Mouse (Mus musculus) ES-E14 (cell line): ENCODE measurements around the gene Ociad1. TPM values are rescaled to one million over a fixed set of nuclear protein-coding genes. Genes with fewer than 3 reads are reported as not detected.

Experiments
- DNase-seq: peaks from one replicate; pipeline ENCODE4 v3.0.0-alpha.2; 2013; ENCODE audit warnings: low read depth, low spot score
- H3K27ac ChIP-seq: 2 replicates; pipeline ENCODE4 v1.5.1; 2012; ENCODE audit warnings: low read depth, mild to moderate bottlenecking, low read length, moderate library complexity, mixed read lengths; ENCODE audit not compliant: poor library complexity, insufficient read depth, severe bottlenecking
- H3K36me3 ChIP-seq: 2 replicates; pipeline ENCODE4 v1.6.1; 2012; ENCODE audit warnings: mild to moderate bottlenecking, low read length, moderate library complexity, mixed read lengths; ENCODE audit not compliant: control insufficient read depth, poor library complexity, insufficient read depth, severe bottlenecking
- H3K4me1 ChIP-seq, 2 experiments: fragments of 150-350 bp in 1 of 2; sonication (generic) in 1 of 2; 2 replicates each; pipeline ENCODE4 v1.6.1; 2012; ENCODE audit warnings: low read length in 2 of 2, mild to moderate bottlenecking in 1 of 2, mixed read lengths in 1 of 2; ENCODE audit not compliant: control insufficient read depth in 2 of 2, insufficient read depth in 2 of 2, poor library complexity in 1 of 2
- H3K4me3 ChIP-seq, 2 experiments: fragments of 150-350 bp in 1 of 2; sonication (generic) in 1 of 2; 2 replicates each; pipeline ENCODE4 v1.5.1; 2012; ENCODE audit warnings: low read length in 2 of 2, low read depth in 1 of 2, mild to moderate bottlenecking in 1 of 2, mixed read lengths in 1 of 2; ENCODE audit not compliant: insufficient read depth in 1 of 2, poor library complexity in 1 of 2, severe bottlenecking in 1 of 2
- H3K9ac ChIP-seq: 2 replicates; pipeline ENCODE4 v1.6.1; 2012; ENCODE audit warnings: low read depth, mild to moderate bottlenecking, low read length, mixed read lengths; ENCODE audit not compliant: poor library complexity, insufficient read depth, severe bottlenecking
- H3K9me3 ChIP-seq: fragments of 150-350 bp; sonication (generic); 2 replicates; pipeline ENCODE4 v1.6.1; 2012; ENCODE audit warnings: low read depth, mild to moderate bottlenecking, low read length; ENCODE audit not compliant: control insufficient read depth, insufficient read depth
- CHD2 ChIP-seq: IDR thresholded peaks from 2 replicates; pipeline ENCODE4 v1.6.1; 2014; ENCODE audit warnings: mild to moderate bottlenecking, low read depth, low read length, inconsistent platforms
- HCFC1 ChIP-seq: IDR thresholded peaks from 2 replicates; pipeline ENCODE4 v1.6.1; 2012; ENCODE audit warnings: low read length, inconsistent platforms, borderline replicate concordance; ENCODE audit not compliant: insufficient read depth
- MAFK ChIP-seq: IDR thresholded peaks from 2 replicates; pipeline ENCODE4 v1.6.1; 2014; ENCODE audit warnings: mild to moderate bottlenecking, low read depth, low read length, inconsistent platforms; ENCODE audit not compliant: insufficient read depth
- ZC3H11A ChIP-seq: IDR thresholded peaks from 2 replicates; pipeline ENCODE4 v1.6.1; 2012; ENCODE audit warnings: low read depth, mild to moderate bottlenecking, inconsistent platforms, low read length, borderline replicate concordance
- ZNF384 ChIP-seq: IDR thresholded peaks from 2 replicates; pipeline ENCODE4 v1.6.1; 2012; ENCODE audit warnings: low read depth, low read length, inconsistent platforms
- in situ Hi-C, 2 experiments: fragments of 600-800 bp; cut with MboI; formaldehyde crosslinking; loops; one replicate each; pipeline ENCODE4 v1.15.1; 2025; ENCODE audit warnings: low sequenced_read_pairs in 2 of 2, inconsistent platforms in 1 of 2; ENCODE audit not compliant: unreplicated experiment in 2 of 2
- total RNA-seq: library from RNA; depleted of rRNA; stranded (reverse); fragments of 300-350 nt; gene quantifications from 2 replicates; pipeline ENCODE4 v1.2.3, GENCODE M21; 2012

Gene Ociad1
- total RNA-seq, 1 experiment = 123 TPM

GRCm38 (mm10) chr5:73323602-73324001 lies 31.0 kb downstream of the Ociad1 start:
- H3K9ac ChIP-seq = no peak overlapping the region
- no peaks in the 10 kb centered on the region for H3K9me3 ChIP-seq
- H3K27ac ChIP-seq = no peak overlapping the region
- in situ Hi-C loops = no loop called here
- H3K36me3 ChIP-seq = no peaks in the 10 kb centered on the region
- H3K4me3 ChIP-seq = no peak overlapping the region
- DNase-seq = no peak
- TF ChIP-seq MAFK = no peak
- TF ChIP-seq ZNF384 = no peak
- TF ChIP-seq HCFC1 = no peak
- no peak for TF ChIP-seq ZC3H11A
- no peak for TF ChIP-seq CHD2
- no peaks in the 10 kb centered on the region for H3K4me1 ChIP-seq

- in situ Hi-C loops = no loop called here
- Histone ChIP-seq H3K36me3 (no peaks in the 10 kb centered on the region), H3K9me3 (no peaks in the 10 kb centered on the region), H3K4me3 (no peak overlapping the region), H3K27ac (no peak overlapping the region), H3K9ac (no peak overlapping the region), H3K4me1 (no peaks in the 10 kb centered on the region)
- DNase-seq = no peak
- TF ChIP-seq MAFK (no peak), HCFC1 (no peak), CHD2 (no peak)
These were observed 32.1 kb downstream of the Ociad1 start for GRCm38 (mm10) chr5:73324526-73325170.

- TF ChIP-seq HCFC1 (no peak), ZNF384 (no peak), CHD2 (no peak), MAFK (no peak), ZC3H11A (no peak)
- no peak overlapping the region for H3K4me3 ChIP-seq
- in situ Hi-C loops = no loop called here
- H3K27ac ChIP-seq = no peak overlapping the region
- no peak for DNase-seq
- no peaks in the 10 kb centered on the region for H3K9me3 ChIP-seq
- H3K36me3 ChIP-seq = no peaks in the 10 kb centered on the region
- H3K9ac ChIP-seq = no peak overlapping the region
- no peaks in the 10 kb centered on the region for H3K4me1 ChIP-seq
These were observed 38.4 kb downstream of the Ociad1 start for GRCm38 (mm10) chr5:73331002-73331401.

GRCm38 (mm10) chr5:73336448-73336847 lies 43.9 kb downstream of the Ociad1 start:
- no peak for DNase-seq
- in situ Hi-C loops = no loop called here
- 0 out of 4 replicates have a peak, but pooled peaks cover 0 to 2% of the 10 kb centered on the region in 2 experiments for H3K4me1 ChIP-seq
- no peaks in the 10 kb centered on the region for H3K9me3 ChIP-seq
- H3K9ac ChIP-seq = no peak overlapping the region
- TF ChIP-seq HCFC1 (no peak), ZNF384 (no peak), ZC3H11A (no peak), MAFK (no peak), CHD2 (no peak)
- no peak overlapping the region for H3K27ac ChIP-seq
- no peak overlapping the region for H3K4me3 ChIP-seq
- no peaks in the 10 kb centered on the region for H3K36me3 ChIP-seq
